Mouse (Mus musculus): ENCODE measurements around the gene Epb41l1. TPM values are rescaled to one million over a fixed set of nuclear protein-coding genes. Genes with fewer than 3 reads are reported as not detected.
"Not testable (repeated sequence)": the region's sequence is repeated elsewhere in the genome, so short reads cannot be mapped to it uniquely, and the experiment has no call there.

The Epb41l1 gene
- polyA plus RNA-seq, 1 experiment from 2014 or later: 1.5 TPM

GRCm38 (mm10) chr2:156397988-156398387 is 22.7 kb upstream of the Epb41l1 start:
- Histone ChIP-seq H3K27me3 (replicated peaks; ENCODE audit: control insufficient read depth, insufficient read depth, low read length) (no peaks in the 10 kb centered on the region), H3K36me3 (ENCODE audit: control insufficient read depth, insufficient read depth, low read length) (no peaks in the 10 kb centered on the region), H3K9me3 (ENCODE audit: control insufficient read depth, low read length) (no peaks in the 10 kb centered on the region), H3K4me2 (no peak overlapping the region), H3K4me3 (ENCODE audit: low read depth, low read length) (no peak overlapping the region), H3K9ac (ENCODE audit: low read depth, low read length) (no peak overlapping the region), H3K4me1 (replicated peaks; ENCODE audit: control insufficient read depth, insufficient read depth, low read length) (peaks cover 11% of the 10 kb centered on the region), H3K27ac (ENCODE audit: low read depth, low read length) (no peak overlapping the region)
- no peak for ATAC-seq (replicated peaks; ENCODE audit: low FRiP score)
- WGBS: 86% methylated on average over 7 of the region's 7 CpGs
- DNase-seq (ENCODE audit: low spot score): no peak

- ATAC-seq (replicated peaks; ENCODE audit: low FRiP score) (no peak), DNase-seq (ENCODE audit: low spot score) (no peak)
- WGBS: 79% methylated on average over 1 of the region's 1 CpGs
- Histone ChIP-seq H3K27ac (ENCODE audit: low read depth, low read length) (no peak overlapping the region), H3K4me3 (ENCODE audit: low read depth, low read length) (no peak overlapping the region), H3K36me3 (ENCODE audit: control insufficient read depth, insufficient read depth, low read length) (no peaks in the 10 kb centered on the region), H3K4me1 (replicated peaks; ENCODE audit: control insufficient read depth, insufficient read depth, low read length) (peaks cover 6% of the 10 kb centered on the region), H3K9ac (ENCODE audit: low read depth, low read length) (no peak overlapping the region), H3K4me2 (no peak overlapping the region), H3K9me3 (ENCODE audit: control insufficient read depth, low read length) (no peaks in the 10 kb centered on the region), H3K27me3 (replicated peaks; ENCODE audit: control insufficient read depth, insufficient read depth, low read length) (no peaks in the 10 kb centered on the region)
Measured at GRCm38 (mm10) chr2:156399485-156399884, 21.2 kb upstream of the Epb41l1 start.

- WGBS: 10% methylated on average over 9 of the region's 9 CpGs
- Histone ChIP-seq H3K27me3 (replicated peaks; ENCODE audit: control insufficient read depth, insufficient read depth, low read length) (no peaks in the 10 kb centered on the region), H3K9me3 (ENCODE audit: control insufficient read depth, low read length) (no peaks in the 10 kb centered on the region), H3K4me3 (ENCODE audit: low read depth, low read length) (no peak overlapping the region), H3K36me3 (ENCODE audit: control insufficient read depth, insufficient read depth, low read length) (no peaks in the 10 kb centered on the region), H3K27ac (ENCODE audit: low read depth, low read length) (no peak overlapping the region), H3K4me2 (peak overlapping the region; percentile 38; the same call in 1 of the 2 replicates), H3K9ac (ENCODE audit: low read depth, low read length) (no peak overlapping the region), H3K4me1 (replicated peaks; ENCODE audit: control insufficient read depth, insufficient read depth, low read length) (peaks cover 6% of the 10 kb centered on the region)
- ATAC-seq (replicated peaks; ENCODE audit: low FRiP score) (peak; percentile 85), DNase-seq (ENCODE audit: low spot score) (peak; percentile 53)
Measured at GRCm38 (mm10) chr2:156401331-156401730, 19.4 kb upstream of the Epb41l1 start.

- DNase-seq (ENCODE audit: low spot score) (no peak), ATAC-seq (replicated peaks; ENCODE audit: low FRiP score) (no peak)
- Histone ChIP-seq H3K4me3 (ENCODE audit: low read depth, low read length) (no peak overlapping the region), H3K4me2 (no peak overlapping the region), H3K27ac (ENCODE audit: low read depth, low read length) (no peak overlapping the region), H3K9me3 (ENCODE audit: control insufficient read depth, low read length) (no peaks in the 10 kb centered on the region), H3K36me3 (ENCODE audit: control insufficient read depth, insufficient read depth, low read length) (no peaks in the 10 kb centered on the region), H3K9ac (ENCODE audit: low read depth, low read length) (no peak overlapping the region), H3K4me1 (replicated peaks; ENCODE audit: control insufficient read depth, insufficient read depth, low read length) (peaks cover 9% of the 10 kb centered on the region), H3K27me3 (replicated peaks; ENCODE audit: control insufficient read depth, insufficient read depth, low read length) (peaks cover 2% of the 10 kb centered on the region; the same call in 1 of the 2 replicates)
- 81% methylated on average over 3 of the region's 3 CpGs for WGBS
Measured at GRCm38 (mm10) chr2:156402036-156402435, 18.7 kb upstream of the Epb41l1 start.

- H3K4me3 ChIP-seq (ENCODE audit: low read depth, low read length): no peak overlapping the region
- WGBS: 26% methylated on average over 3 of the region's 3 CpGs
- H3K9me3 ChIP-seq (ENCODE audit: control insufficient read depth, low read length): no peaks in the 10 kb centered on the region
- no peak overlapping the region for H3K9ac ChIP-seq (ENCODE audit: low read depth, low read length)
- no peak overlapping the region for H3K27ac ChIP-seq (ENCODE audit: low read depth, low read length)
- H3K27me3 ChIP-seq (replicated peaks; ENCODE audit: control insufficient read depth, insufficient read depth, low read length): peaks cover 5% of the 10 kb centered on the region; the same call in 1 of the 2 replicates
- no peaks in the 10 kb centered on the region for H3K36me3 ChIP-seq (ENCODE audit: control insufficient read depth, insufficient read depth, low read length)
- DNase-seq (ENCODE audit: low spot score) (no peak), ATAC-seq (replicated peaks; ENCODE audit: low FRiP score) (no peak)
- peaks cover 4% of the 10 kb centered on the region for H3K4me1 ChIP-seq (replicated peaks; ENCODE audit: control insufficient read depth, insufficient read depth, low read length)
- H3K4me2 ChIP-seq: no peak overlapping the region
Measured at GRCm38 (mm10) chr2:156406987-156407386, 13.7 kb upstream of the Epb41l1 start.

GRCm38 (mm10) chr2:156408168-156408567 is 12.5 kb upstream of the Epb41l1 start:
- Histone ChIP-seq H3K27me3 (replicated peaks; ENCODE audit: control insufficient read depth, insufficient read depth, low read length) (peaks cover 5% of the 10 kb centered on the region; the same call in 1 of the 2 replicates), H3K4me1 (replicated peaks; ENCODE audit: control insufficient read depth, insufficient read depth, low read length) (peaks cover 4% of the 10 kb centered on the region), H3K4me2 (no peak overlapping the region; the same call in 1 of the 2 replicates), H3K27ac (ENCODE audit: low read depth, low read length) (no peak overlapping the region), H3K36me3 (ENCODE audit: control insufficient read depth, insufficient read depth, low read length) (no peaks in the 10 kb centered on the region), H3K9me3 (ENCODE audit: control insufficient read depth, low read length) (no peaks in the 10 kb centered on the region), H3K9ac (ENCODE audit: low read depth, low read length) (no peak overlapping the region), H3K4me3 (ENCODE audit: low read depth, low read length) (no peak overlapping the region)
- DNase-seq (ENCODE audit: low spot score) (no peak), ATAC-seq (replicated peaks; ENCODE audit: low FRiP score) (no peak)
- 44% methylated on average over 8 of the region's 8 CpGs for WGBS

GRCm38 (mm10) chr2:156411348-156411747 is 9.4 kb upstream of the Epb41l1 start:
- not testable (repeated sequence) for DNase-seq (ENCODE audit: low spot score); ATAC-seq (replicated peaks; ENCODE audit: low FRiP score)

GRCm38 (mm10) chr2:156414996-156415395 is 5.7 kb upstream of the Epb41l1 start:
- no peak overlapping the region for H3K9ac ChIP-seq (ENCODE audit: low read depth, low read length)
- H3K27ac ChIP-seq (ENCODE audit: low read depth, low read length): no peak overlapping the region
- H3K4me2 ChIP-seq: no peak overlapping the region
- H3K4me1 ChIP-seq (replicated peaks; ENCODE audit: control insufficient read depth, insufficient read depth, low read length): no peaks in the 10 kb centered on the region
- H3K27me3 ChIP-seq (replicated peaks; ENCODE audit: control insufficient read depth, insufficient read depth, low read length): peaks cover 16% of the 10 kb centered on the region
- H3K9me3 ChIP-seq (ENCODE audit: control insufficient read depth, low read length): no peaks in the 10 kb centered on the region
- no peaks in the 10 kb centered on the region for H3K36me3 ChIP-seq (ENCODE audit: control insufficient read depth, insufficient read depth, low read length)
- ATAC-seq (replicated peaks; ENCODE audit: low FRiP score) (no peak), DNase-seq (ENCODE audit: low spot score) (no peak)
- 79% methylated on average over 2 of the region's 2 CpGs for WGBS
- no peak overlapping the region for H3K4me3 ChIP-seq (ENCODE audit: low read depth, low read length)

More at GRCm38 (mm10) chr2:156411348-156411747, 9.4 kb upstream of the Epb41l1 start:
- not testable (repeated sequence) for H3K36me3 ChIP-seq (ENCODE audit: control insufficient read depth, insufficient read depth, low read length); H3K27ac ChIP-seq (ENCODE audit: low read depth, low read length); H3K4me2 ChIP-seq; H3K4me3 ChIP-seq (ENCODE audit: low read depth, low read length); H3K9me3 ChIP-seq (ENCODE audit: control insufficient read depth, low read length); H3K27me3 ChIP-seq (replicated peaks; ENCODE audit: control insufficient read depth, insufficient read depth, low read length); H3K4me1 ChIP-seq (replicated peaks; ENCODE audit: control insufficient read depth, insufficient read depth, low read length); H3K9ac ChIP-seq (ENCODE audit: low read depth, low read length)
- 79% methylated on average over 4 of the region's 7 CpGs for WGBS

GRCm38 (mm10) chr2:156415674-156416073 is 5.0 kb upstream of the Epb41l1 start:
- ATAC-seq (replicated peaks; ENCODE audit: low FRiP score) (no peak), DNase-seq (ENCODE audit: low spot score) (no peak)
- WGBS: 61% methylated on average over 5 of the region's 5 CpGs
- no peak overlapping the region for H3K9ac ChIP-seq (ENCODE audit: low read depth, low read length)
- no peaks in the 10 kb centered on the region for H3K36me3 ChIP-seq (ENCODE audit: control insufficient read depth, insufficient read depth, low read length)
- H3K9me3 ChIP-seq (ENCODE audit: control insufficient read depth, low read length): no peaks in the 10 kb centered on the region
- peaks cover 23% of the 10 kb centered on the region for H3K27me3 ChIP-seq (replicated peaks; ENCODE audit: control insufficient read depth, insufficient read depth, low read length)
- no peak overlapping the region for H3K27ac ChIP-seq (ENCODE audit: low read depth, low read length)
- no peak overlapping the region for H3K4me3 ChIP-seq (ENCODE audit: low read depth, low read length)
- H3K4me2 ChIP-seq: no peak overlapping the region
- no peaks in the 10 kb centered on the region; the same call in 1 of the 2 replicates for H3K4me1 ChIP-seq (replicated peaks; ENCODE audit: control insufficient read depth, insufficient read depth, low read length)
